18 mouse cellular contexts compared by ENCODE assay signal in the genomic region with DNA sequence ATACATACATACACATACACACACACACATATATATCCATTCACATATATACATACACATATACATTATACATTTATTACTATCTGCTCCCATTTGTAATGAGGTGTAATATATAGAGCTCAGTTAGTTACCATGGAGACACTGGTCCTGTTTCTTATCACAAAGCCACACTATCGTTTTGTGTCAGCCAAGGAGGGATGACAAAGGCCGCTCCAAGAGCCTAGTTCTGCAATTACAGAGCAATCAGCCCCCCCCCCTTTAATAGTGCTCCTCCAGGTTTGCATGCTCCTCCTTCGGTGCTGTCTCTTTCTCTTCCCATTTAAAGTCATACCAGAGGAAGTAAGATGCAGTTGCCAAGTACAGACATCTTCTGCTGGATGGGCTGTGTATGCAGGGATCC.
DNase-seq lines count a peak whose midpoint lies in the region; ATAC-seq and TF ChIP-seq lines count a peak whose summit lies in the region.
"Had no signal": no experiment of that assay in that cellular context is flagged by ENCODE, and none has a peak within 500 bp of the region (broad histone marks: within the 10 kb centered on the region; RNA-seq: fewer than 3 reads in every experiment).

No protein-coding gene starts in this region.

- peaks cover 3% of the 10 kb centered on the region; the same call in 1 of the 2 replicates for H3K4me1 ChIP-seq in forebrain, embryonic 12.5 days
- 0 out of 2 replicates have a peak, but pooled peaks cover 4% of the 10 kb centered on the region for H3K4me1 ChIP-seq in forebrain, embryonic 15.5 days
- H3K4me1 ChIP-seq in hindbrain, postnatal 0 days (ENCODE audit: insufficient read depth, low read length): no peaks in the 10 kb centered on the region
- no peaks in the 10 kb centered on the region for H3K4me1 ChIP-seq in hindbrain, embryonic 16.5 days (ENCODE audit: control insufficient read depth, insufficient read depth, low read depth, low read length)
- no peaks in the 10 kb centered on the region; the same call in 1 of the 2 replicates for H3K4me1 ChIP-seq in midbrain, embryonic 13.5 days (replicated peaks)
- H3K4me1 ChIP-seq in midbrain, embryonic 16.5 days (ENCODE audit: control insufficient read depth, insufficient read depth, low read length): no peaks in the 10 kb centered on the region
- no peaks in the 10 kb centered on the region for H3K4me1 ChIP-seq in midbrain, postnatal 0 days (ENCODE audit: insufficient read depth, low read length)
- H3K4me1 ChIP-seq: heart, embryonic 15.5 days; limb, embryonic 15.5 days had no signal

- 0 out of 2 replicates have a peak overlapping the region, but pooled peaks have one; percentile 5 for H3K27ac ChIP-seq in forebrain, embryonic 12.5 days
- no peak overlapping the region for H3K27ac ChIP-seq in forebrain, embryonic 15.5 days (replicated peaks)
- H3K27ac ChIP-seq in hindbrain, postnatal 0 days: no peak overlapping the region
- H3K27ac ChIP-seq in hindbrain, embryonic 16.5 days (ENCODE audit: low read depth, low read length): no peak overlapping the region
- peak overlapping the region; percentile 31; the same call in 1 of the 2 replicates for H3K27ac ChIP-seq in midbrain, embryonic 13.5 days
- no peak overlapping the region; the same call in 1 of the 2 replicates for H3K27ac ChIP-seq in midbrain, embryonic 16.5 days (ENCODE audit: low read length)
- no peak overlapping the region for H3K27ac ChIP-seq in midbrain, postnatal 0 days (ENCODE audit: low read depth, low read length)
- H3K27ac ChIP-seq: gastrocnemius, adult 2 months; heart, embryonic 15.5 days; limb, embryonic 15.5 days had no signal

- ATAC-seq in forebrain, embryonic 12.5 days (ENCODE audit: low FRiP score): no peak
- no peak for ATAC-seq in forebrain, embryonic 15.5 days (replicated peaks)
- ATAC-seq in hindbrain, postnatal 0 days: no peak
- no peak for ATAC-seq in hindbrain, embryonic 16.5 days
- no peak for ATAC-seq in midbrain, embryonic 13.5 days
- no peak for ATAC-seq in midbrain, embryonic 16.5 days
- no peak for ATAC-seq in midbrain, postnatal 0 days (ENCODE audit: low FRiP score)
- ATAC-seq: lung, postnatal 0 days had no signal

- no peak overlapping the region for H3K9ac ChIP-seq in forebrain, embryonic 12.5 days
- H3K9ac ChIP-seq in forebrain, embryonic 15.5 days (replicated peaks): no peak overlapping the region
- H3K9ac ChIP-seq in hindbrain, postnatal 0 days (replicated peaks; ENCODE audit: low read length): no peak overlapping the region
- H3K9ac ChIP-seq in hindbrain, embryonic 16.5 days (ENCODE audit: low read depth, low read length): no peak overlapping the region
- H3K9ac ChIP-seq in midbrain, embryonic 13.5 days (replicated peaks): no peak overlapping the region
- no peak overlapping the region for H3K9ac ChIP-seq in midbrain, embryonic 16.5 days (ENCODE audit: low read depth, low read length)
- H3K9ac ChIP-seq in midbrain, postnatal 0 days (replicated peaks; ENCODE audit: low read length, poor library complexity, severe bottlenecking): no peak overlapping the region
- H3K9ac ChIP-seq: heart, embryonic 15.5 days; limb, embryonic 15.5 days had no signal

- no peak overlapping the region for H3K4me3 ChIP-seq in forebrain, embryonic 12.5 days (replicated peaks)
- H3K4me3 ChIP-seq in forebrain, embryonic 15.5 days: no peak overlapping the region
- H3K4me3 ChIP-seq in hindbrain, postnatal 0 days (ENCODE audit: low read length): no peak overlapping the region
- no peak overlapping the region for H3K4me3 ChIP-seq in hindbrain, embryonic 16.5 days (ENCODE audit: low read length)
- H3K4me3 ChIP-seq in midbrain, embryonic 13.5 days (replicated peaks): no peak overlapping the region
- no peak overlapping the region for H3K4me3 ChIP-seq in midbrain, embryonic 16.5 days (ENCODE audit: low read depth, low read length)
- H3K4me3 ChIP-seq in midbrain, postnatal 0 days (ENCODE audit: low read depth, low read length): no peak overlapping the region
- H3K4me3 ChIP-seq: gastrocnemius, adult 2 months; heart, embryonic 15.5 days; limb, embryonic 15.5 days had no signal

- H3K4me2 ChIP-seq in forebrain, embryonic 12.5 days: no peak overlapping the region
- no peak overlapping the region for H3K4me2 ChIP-seq in forebrain, embryonic 15.5 days (replicated peaks)
- no peak overlapping the region for H3K4me2 ChIP-seq in hindbrain, postnatal 0 days (ENCODE audit: low read depth, low read length)
- no peak overlapping the region for H3K4me2 ChIP-seq in hindbrain, embryonic 16.5 days (ENCODE audit: low read length)
- no peak overlapping the region for H3K4me2 ChIP-seq in midbrain, embryonic 13.5 days (replicated peaks)
- H3K4me2 ChIP-seq in midbrain, embryonic 16.5 days (ENCODE audit: low read length): no peak overlapping the region
- H3K4me2 ChIP-seq in midbrain, postnatal 0 days (ENCODE audit: low read depth, low read length, poor library complexity, severe bottlenecking): no peak overlapping the region
- H3K4me2 ChIP-seq: heart, embryonic 15.5 days; limb, embryonic 15.5 days had no signal

- TF ChIP-seq CTCF in hindbrain, postnatal 0 days (IDR thresholded peaks at IDR 0.05; ENCODE audit: low read depth): no peak
- no peak for TF ChIP-seq CTCF in midbrain, postnatal 0 days (IDR thresholded peaks at IDR 0.05)

- WGBS in forebrain, embryonic 12.5 days: 64% methylated on average over 3 of the region's 3 CpGs
- 43% methylated on average over 3 of the region's 3 CpGs for whole genome bisulfite sequencing in forebrain, embryonic 15.5 days
- WGBS in hindbrain, postnatal 0 days: 58% methylated on average over 3 of the region's 3 CpGs
- WGBS in hindbrain, embryonic 16.5 days: 36% methylated on average over 3 of the region's 3 CpGs
- WGBS in midbrain, embryonic 13.5 days: 48% methylated on average over 3 of the region's 3 CpGs
- 40% methylated on average over 3 of the region's 3 CpGs for WGBS in midbrain, embryonic 16.5 days
- 40% methylated on average over 3 of the region's 3 CpGs for WGBS in midbrain, postnatal 0 days

- DNase-seq in hindbrain, postnatal 0 days (ENCODE audit: low spot score): peak; percentile 18
- peak; percentile 17 for DNase-seq in midbrain, postnatal 0 days (ENCODE audit: low spot score)
- DNase-seq in cerebellum, postnatal 25 days: no peak
- DNase-seq: adrenal gland, postnatal 14 days; cerebellum, adult 9-10 months; gastrocnemius, adult 2 months; heart, postnatal 4 days; kidney, adult 18-20 months; kidney, postnatal 4 days; right cerebral cortex, postnatal 14 days had no signal

- no peaks in the 10 kb centered on the region for H3K9me3 ChIP-seq in forebrain, embryonic 12.5 days
- no peaks in the 10 kb centered on the region for H3K9me3 ChIP-seq in forebrain, embryonic 15.5 days
- no peaks in the 10 kb centered on the region for H3K9me3 ChIP-seq in hindbrain, postnatal 0 days (ENCODE audit: low read length)
- H3K9me3 ChIP-seq in hindbrain, embryonic 16.5 days (ENCODE audit: control insufficient read depth, low read length): no peaks in the 10 kb centered on the region
- H3K9me3 ChIP-seq in midbrain, embryonic 13.5 days: no peaks in the 10 kb centered on the region
- no peaks in the 10 kb centered on the region for H3K9me3 ChIP-seq in midbrain, embryonic 16.5 days (replicated peaks; ENCODE audit: control insufficient read depth, low read length, poor library complexity, severe bottlenecking)
- no peaks in the 10 kb centered on the region for H3K9me3 ChIP-seq in midbrain, postnatal 0 days (ENCODE audit: low read length)
- H3K9me3 ChIP-seq: heart, embryonic 15.5 days; limb, embryonic 15.5 days had no signal

- H3K36me3 ChIP-seq in forebrain, embryonic 12.5 days (replicated peaks): no peaks in the 10 kb centered on the region
- H3K36me3 ChIP-seq in forebrain, embryonic 15.5 days: no peaks in the 10 kb centered on the region
- no peaks in the 10 kb centered on the region for H3K36me3 ChIP-seq in hindbrain, postnatal 0 days (ENCODE audit: insufficient read depth, low read length)
- H3K36me3 ChIP-seq in hindbrain, embryonic 16.5 days (ENCODE audit: control insufficient read depth, insufficient read depth, low read length): no peaks in the 10 kb centered on the region
- no peaks in the 10 kb centered on the region for H3K36me3 ChIP-seq in midbrain, embryonic 13.5 days
- no peaks in the 10 kb centered on the region for H3K36me3 ChIP-seq in midbrain, embryonic 16.5 days (ENCODE audit: control insufficient read depth, insufficient read depth, low read length)
- H3K36me3 ChIP-seq in midbrain, postnatal 0 days (ENCODE audit: insufficient read depth, low read length): no peaks in the 10 kb centered on the region
- H3K36me3 ChIP-seq: heart, embryonic 15.5 days; limb, embryonic 15.5 days had no signal

- H3K27me3 ChIP-seq in forebrain, embryonic 12.5 days: no peaks in the 10 kb centered on the region
- no peaks in the 10 kb centered on the region for H3K27me3 ChIP-seq in forebrain, embryonic 15.5 days
- H3K27me3 ChIP-seq in hindbrain, postnatal 0 days (ENCODE audit: insufficient read depth, low read length): no peaks in the 10 kb centered on the region
- H3K27me3 ChIP-seq in hindbrain, embryonic 16.5 days (replicated peaks; ENCODE audit: control insufficient read depth, insufficient read depth, low read length): no peaks in the 10 kb centered on the region
- no peaks in the 10 kb centered on the region for H3K27me3 ChIP-seq in midbrain, embryonic 13.5 days
- H3K27me3 ChIP-seq in midbrain, embryonic 16.5 days (ENCODE audit: control insufficient read depth, insufficient read depth, low read depth, low read length): no peaks in the 10 kb centered on the region
- H3K27me3 ChIP-seq in midbrain, postnatal 0 days (ENCODE audit: insufficient read depth, low read length): no peaks in the 10 kb centered on the region
- H3K27me3 ChIP-seq: heart, embryonic 15.5 days; limb, embryonic 15.5 days had no signal

Comparison
In these comparisons a context has a peak if more than half of its experiments do, and no peak if none do; other contexts are left out.
1. H3K27ac ChIP-seq: peak in forebrain, embryonic 12.5 days (single experiment) and midbrain, embryonic 13.5 days (single experiment); none in forebrain, embryonic 15.5 days (single experiment), hindbrain, postnatal 0 days (single experiment), hindbrain, embryonic 16.5 days (single experiment), midbrain, embryonic 16.5 days (single experiment) and midbrain, postnatal 0 days (single experiment).
2. DNase-seq: peak in hindbrain, postnatal 0 days (single experiment) and midbrain, postnatal 0 days (single experiment); none in cerebellum, postnatal 25 days (0 of 2).